Mouse (Mus musculus): ENCODE measurements at regions not wholly inside any gene's neighbourhood (a gene's known extent, or its start where the extent isn't known, plus 50 kb on each side); places are given as distances from the start of the nearest gene placed in this dataset.

DNA sequence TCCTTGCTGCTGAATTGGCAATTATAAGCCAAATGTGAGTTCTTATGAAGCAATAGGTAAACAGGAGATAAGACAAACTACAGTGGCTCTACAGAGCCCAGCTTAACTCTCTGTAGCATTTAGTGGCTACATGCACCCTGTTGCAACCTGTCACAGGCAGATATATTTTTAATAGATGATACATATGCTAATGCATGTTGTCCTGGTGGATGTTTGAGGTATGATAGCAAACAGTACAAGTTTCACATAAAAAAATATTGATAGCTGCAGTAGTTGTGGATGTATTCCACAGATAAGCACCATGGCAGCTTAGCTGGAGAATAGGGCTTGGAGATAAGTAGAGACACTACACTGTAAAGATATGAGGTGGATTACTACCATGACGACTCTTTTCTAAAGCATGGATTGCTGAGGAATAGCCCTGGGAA lies 477.1 kb upstream of the Cntn5 start:
- TF ChIP-seq MYOG (IDR thresholded peaks at IDR 0.05; ENCODE audit: control insufficient read depth, extremely low read depth, insufficient read length): no peak
- TF ChIP-seq CEBPB (IDR thresholded peaks at IDR 0.05; ENCODE audit: low read depth): no peak
- no peak for TF ChIP-seq MAX (IDR thresholded peaks at IDR 0.05)
- TF ChIP-seq FOSL1 (IDR thresholded peaks at IDR 0.05; ENCODE audit: insufficient read depth, low read length, poor library complexity, severe bottlenecking): no peak
- TF ChIP-seq CTCF (IDR thresholded peaks at IDR 0.05; ENCODE audit: control insufficient read depth, insufficient read depth, insufficient read length): no peak
- no peak for TF ChIP-seq MYOD1 (IDR thresholded peaks at IDR 0.05; ENCODE audit: control insufficient read depth, insufficient read length, low read depth)
- no peak for TF ChIP-seq USF1 (IDR thresholded peaks at IDR 0.05; ENCODE audit: low read depth)
- Histone ChIP-seq H3K79me2 (ENCODE audit: control insufficient read depth, insufficient read depth) (no peaks in the 10 kb centered on the region), H3K36me3 (ENCODE audit: control insufficient read depth, insufficient read depth) (no peaks in the 10 kb centered on the region), H3K4me3 (ENCODE audit: insufficient read depth, poor library complexity, severe bottlenecking) (no peak overlapping the region), H3K27me3 (ENCODE audit: control insufficient read depth, insufficient read depth, insufficient read length) (no peaks in the 10 kb centered on the region), H3K79me3 (ENCODE audit: low read depth) (no peaks in the 10 kb centered on the region), H3ac (ENCODE audit: control insufficient read depth, insufficient read length, low read depth) (no peak overlapping the region)

DNA sequence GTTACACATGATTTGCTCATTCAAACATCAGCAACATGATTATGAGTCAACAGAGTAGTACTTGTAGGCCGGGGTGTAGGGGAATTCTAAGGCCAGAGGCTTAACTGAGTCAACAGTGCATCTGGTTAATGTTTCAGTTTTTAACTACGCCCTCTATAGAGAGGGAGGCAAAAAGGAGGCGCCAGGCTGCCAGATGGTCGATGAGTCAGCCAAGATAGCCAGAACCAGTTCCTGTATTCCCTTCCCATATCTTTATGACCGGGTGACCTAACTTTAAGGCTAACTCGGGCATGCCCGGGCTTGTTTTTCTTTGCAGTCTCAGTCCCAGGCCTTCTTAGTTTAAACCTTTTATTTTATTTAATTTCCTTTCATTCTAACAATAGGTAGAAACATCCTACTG lies 476.0 kb upstream of the Cntn5 start:
- no peaks in the 10 kb centered on the region for H3K79me3 ChIP-seq (ENCODE audit: low read depth)
- H3ac ChIP-seq (ENCODE audit: control insufficient read depth, insufficient read length, low read depth): no peak overlapping the region
- H3K79me2 ChIP-seq (ENCODE audit: control insufficient read depth, insufficient read depth): no peaks in the 10 kb centered on the region
- H3K4me3 ChIP-seq (ENCODE audit: insufficient read depth, poor library complexity, severe bottlenecking): no peak overlapping the region
- no peak for TF ChIP-seq MYOG (IDR thresholded peaks at IDR 0.05; ENCODE audit: control insufficient read depth, extremely low read depth, insufficient read length)
- TF ChIP-seq MYOD1 (IDR thresholded peaks at IDR 0.05; ENCODE audit: control insufficient read depth, insufficient read length, low read depth): peak; percentile 53
- no peak for TF ChIP-seq CTCF (IDR thresholded peaks at IDR 0.05; ENCODE audit: control insufficient read depth, insufficient read depth, insufficient read length)
- no peaks in the 10 kb centered on the region for H3K27me3 ChIP-seq (ENCODE audit: control insufficient read depth, insufficient read depth, insufficient read length)
- H3K36me3 ChIP-seq (ENCODE audit: control insufficient read depth, insufficient read depth): no peaks in the 10 kb centered on the region

DNA sequence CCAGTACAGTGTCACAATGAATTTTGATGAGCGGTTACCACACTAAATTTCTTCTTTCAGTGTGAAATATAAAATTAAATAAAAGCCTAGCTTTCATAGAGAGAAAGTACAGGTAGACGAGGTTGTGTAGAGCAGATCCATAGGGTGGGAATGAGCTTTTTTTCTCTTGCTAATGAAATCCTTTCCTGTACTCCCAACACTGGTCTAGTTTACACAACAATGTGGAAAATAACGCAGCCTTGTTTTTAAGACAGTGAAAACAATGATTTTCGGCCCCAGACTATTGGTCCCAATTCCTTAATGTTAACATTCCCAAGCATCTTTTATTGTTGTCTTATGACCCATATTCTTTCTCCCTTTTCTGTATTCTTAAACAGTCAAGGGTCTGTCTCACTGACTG lies 473.5 kb upstream of the Cntn5 start:
- Histone ChIP-seq H3ac (ENCODE audit: control insufficient read depth, insufficient read length, low read depth) (no peak overlapping the region), H3K79me2 (ENCODE audit: control insufficient read depth, insufficient read depth) (no peaks in the 10 kb centered on the region), H3K36me3 (ENCODE audit: control insufficient read depth, insufficient read depth) (no peaks in the 10 kb centered on the region), H3K27me3 (ENCODE audit: control insufficient read depth, insufficient read depth, insufficient read length) (no peaks in the 10 kb centered on the region), H3K4me3 (ENCODE audit: insufficient read depth, poor library complexity, severe bottlenecking) (no peak overlapping the region), H3K79me3 (ENCODE audit: low read depth) (no peaks in the 10 kb centered on the region)
- TF ChIP-seq MYOG (IDR thresholded peaks at IDR 0.05; ENCODE audit: control insufficient read depth, extremely low read depth, insufficient read length) (no peak), CEBPB (IDR thresholded peaks at IDR 0.05; ENCODE audit: low read depth) (no peak), MYOD1 (IDR thresholded peaks at IDR 0.05; ENCODE audit: control insufficient read depth, insufficient read length, low read depth) (no peak), CTCF (IDR thresholded peaks at IDR 0.05; ENCODE audit: control insufficient read depth, insufficient read depth, insufficient read length) (no peak), MAX (IDR thresholded peaks at IDR 0.05) (no peak), FOSL1 (IDR thresholded peaks at IDR 0.05; ENCODE audit: insufficient read depth, low read length, poor library complexity, severe bottlenecking) (no peak), USF1 (IDR thresholded peaks at IDR 0.05; ENCODE audit: low read depth) (no peak)

DNA sequence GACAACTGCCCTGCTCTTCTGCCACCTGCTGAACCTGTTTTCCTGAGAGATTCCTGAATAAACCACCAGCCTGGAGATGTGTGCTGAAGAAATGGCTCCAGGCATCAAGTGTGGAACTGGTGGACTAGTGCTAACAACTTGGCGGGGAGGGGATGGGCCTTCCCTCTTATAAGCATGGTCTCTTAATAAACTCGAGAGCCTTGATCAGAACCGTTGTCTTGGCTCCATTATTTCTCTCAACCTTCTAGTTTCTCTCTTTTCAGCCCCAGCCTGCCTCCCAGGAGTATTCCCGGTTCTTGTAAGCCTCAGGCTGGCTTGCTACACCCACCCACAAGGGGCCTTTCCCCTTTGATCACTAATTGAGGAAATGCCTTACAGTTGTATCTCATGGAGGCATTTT lies 473.0 kb upstream of the Cntn5 start:
- TF ChIP-seq USF1 (IDR thresholded peaks at IDR 0.05; ENCODE audit: low read depth): no peak
- no peak for TF ChIP-seq MYOD1 (IDR thresholded peaks at IDR 0.05; ENCODE audit: control insufficient read depth, insufficient read length, low read depth)
- no peaks in the 10 kb centered on the region for H3K36me3 ChIP-seq (ENCODE audit: control insufficient read depth, insufficient read depth)
- H3K79me2 ChIP-seq (ENCODE audit: control insufficient read depth, insufficient read depth): no peaks in the 10 kb centered on the region
- H3K27me3 ChIP-seq (ENCODE audit: control insufficient read depth, insufficient read depth, insufficient read length): no peaks in the 10 kb centered on the region
- no peaks in the 10 kb centered on the region for H3K79me3 ChIP-seq (ENCODE audit: low read depth)
- no peak overlapping the region for H3ac ChIP-seq (ENCODE audit: control insufficient read depth, insufficient read length, low read depth)
- no peak overlapping the region for H3K4me3 ChIP-seq (ENCODE audit: insufficient read depth, poor library complexity, severe bottlenecking)

GRCm38 (mm10) chr9:11373294-11373903 lies 468.8 kb upstream of the Cntn5 start:
- Histone ChIP-seq H3K36me3 (ENCODE audit: control insufficient read depth, insufficient read depth) (no peaks in the 10 kb centered on the region), H3K27me3 (ENCODE audit: control insufficient read depth, insufficient read depth, insufficient read length) (no peaks in the 10 kb centered on the region), H3K4me3 (ENCODE audit: insufficient read depth, poor library complexity, severe bottlenecking) (no peak overlapping the region), H3ac (ENCODE audit: control insufficient read depth, insufficient read length, low read depth) (no peak overlapping the region), H3K79me3 (ENCODE audit: low read depth) (no peaks in the 10 kb centered on the region), H3K79me2 (ENCODE audit: control insufficient read depth, insufficient read depth) (no peaks in the 10 kb centered on the region)
- TF ChIP-seq USF1 (IDR thresholded peaks at IDR 0.05; ENCODE audit: low read depth) (no peak), MYOG (IDR thresholded peaks at IDR 0.05; ENCODE audit: control insufficient read depth, extremely low read depth, insufficient read length) (no peak), MAX (IDR thresholded peaks at IDR 0.05) (no peak), MYOD1 (IDR thresholded peaks at IDR 0.05; ENCODE audit: control insufficient read depth, insufficient read length, low read depth) (no peak), CTCF (IDR thresholded peaks at IDR 0.05; ENCODE audit: control insufficient read depth, insufficient read depth, insufficient read length) (no peak), CEBPB (IDR thresholded peaks at IDR 0.05; ENCODE audit: low read depth) (no peak), FOSL1 (IDR thresholded peaks at IDR 0.05; ENCODE audit: insufficient read depth, low read length, poor library complexity, severe bottlenecking) (no peak)

- H3K79me2 ChIP-seq (ENCODE audit: control insufficient read depth, insufficient read depth): no peaks in the 10 kb centered on the region
- H3K4me3 ChIP-seq (ENCODE audit: insufficient read depth, poor library complexity, severe bottlenecking): no peak overlapping the region
- no peaks in the 10 kb centered on the region for H3K36me3 ChIP-seq (ENCODE audit: control insufficient read depth, insufficient read depth)
- H3ac ChIP-seq (ENCODE audit: control insufficient read depth, insufficient read length, low read depth): no peak overlapping the region
- no peaks in the 10 kb centered on the region for H3K79me3 ChIP-seq (ENCODE audit: low read depth)
- H3K27me3 ChIP-seq (ENCODE audit: control insufficient read depth, insufficient read depth, insufficient read length): no peaks in the 10 kb centered on the region
- TF ChIP-seq MYOD1 (IDR thresholded peaks at IDR 0.05; ENCODE audit: control insufficient read depth, insufficient read length, low read depth) (no peak), MYOG (IDR thresholded peaks at IDR 0.05; ENCODE audit: control insufficient read depth, extremely low read depth, insufficient read length) (no peak), FOSL1 (IDR thresholded peaks at IDR 0.05; ENCODE audit: insufficient read depth, low read length, poor library complexity, severe bottlenecking) (no peak), CEBPB (IDR thresholded peaks at IDR 0.05; ENCODE audit: low read depth) (no peak), MAX (IDR thresholded peaks at IDR 0.05) (no peak), CTCF (IDR thresholded peaks at IDR 0.05; ENCODE audit: control insufficient read depth, insufficient read depth, insufficient read length) (no peak)
Measured at GRCm38 (mm10) chr9:11368056-11368455, 463.5 kb upstream of the Cntn5 start.
